Mouse (Mus musculus) ES-Bruce4 (cell line): Measurements from ENCODE around the gene Hcrt.

Experiments used
- CTCF ChIP-seq: IDR thresholded peaks from one replicate; pipeline ENCODE4 v1.8.1; 2011; ENCODE audit warnings: low read depth, low read length
- EP300 ChIP-seq: IDR thresholded peaks from 2 replicates; pipeline ENCODE4 v1.6.1; 2011; ENCODE audit warnings: low read depth, low read length; ENCODE audit not compliant: insufficient read depth
- POLR2A ChIP-seq: IDR thresholded peaks from one replicate; pipeline ENCODE4 v1.8.1; 2011; ENCODE audit warnings: low read length; ENCODE audit not compliant: insufficient read depth

DNA sequence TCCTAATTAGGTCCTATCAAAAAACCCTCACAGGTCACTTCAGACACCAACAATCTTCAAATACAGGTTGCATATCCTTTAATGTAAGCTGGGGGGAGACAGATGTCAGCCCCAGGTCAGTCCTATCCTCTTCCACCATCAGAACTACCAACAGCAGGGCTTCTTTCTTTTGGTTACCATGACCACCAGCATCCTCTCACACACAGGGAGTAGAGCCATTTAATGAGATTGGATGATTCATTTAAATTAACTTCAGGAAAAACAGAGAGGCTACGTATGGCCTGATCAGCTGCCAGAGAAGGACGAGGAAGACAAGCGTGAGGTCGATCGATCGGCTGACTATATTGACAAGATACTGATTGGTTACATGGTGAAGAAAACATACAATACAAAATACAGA is 47.8 kb downstream of the Hcrt start:
- TF ChIP-seq POLR2A (no peak), EP300 (no peak), CTCF (no peak)
